Mouse (Mus musculus) stomach, postnatal 0 days (tissue): ENCODE data around the gene Snx32.

Experiments used
- CTCF ChIP-seq: IDR thresholded peaks from 2 replicates; pipeline ENCODE4 v1.5.1; 2016; ENCODE audit warnings: antibody characterized with exemption, low read depth, mild to moderate bottlenecking, moderate library complexity
- EP300 ChIP-seq: optimal IDR thresholded peaks from 2 replicates; pipeline ENCODE3; 2016; ENCODE audit warnings: antibody characterized with exemption

GRCm38 (mm10) chr19:5488878-5489571 lies 21.3 kb downstream of the Snx32 start:
- TF ChIP-seq CTCF (peak; percentile 46; the same call in 1 of the 2 replicates), EP300 (no peak)
